Mouse (Mus musculus): ENCODE data around the gene Pml. TPM values are rescaled to one million over a fixed set of nuclear protein-coding genes. Genes with fewer than 3 reads are reported as not detected.
"Not testable (repeated sequence)": the region's sequence is repeated elsewhere in the genome, so short reads cannot be mapped to it uniquely, and the experiment has no call there.

The Pml gene
- polyA plus RNA-seq, 1 experiment from 2014 or later, result 28.3 TPM

- no peak for ATAC-seq (replicated peaks; ENCODE audit: low FRiP score)
- DNase-seq (ENCODE audit: low spot score), result no peak
- Histone ChIP-seq H3K27me3 (replicated peaks; ENCODE audit: control insufficient read depth, insufficient read depth, low read length) (no peaks in the 10 kb centered on the region), H3K36me3 (ENCODE audit: control insufficient read depth, insufficient read depth, low read length) (no peaks in the 10 kb centered on the region), H3K4me2 (peak overlapping the region; percentile 7; the same call in 1 of the 2 replicates), H3K4me3 (ENCODE audit: low read depth, low read length) (no peak overlapping the region), H3K27ac (ENCODE audit: low read depth, low read length) (0 out of 2 replicates have a peak overlapping the region, but pooled peaks have one; percentile 7), H3K9ac (ENCODE audit: low read depth, low read length) (no peak overlapping the region), H3K4me1 (replicated peaks; ENCODE audit: control insufficient read depth, insufficient read depth, low read length) (peaks cover 12% of the 10 kb centered on the region), H3K9me3 (ENCODE audit: control insufficient read depth, low read length) (no peaks in the 10 kb centered on the region)
- 60% methylated on average over 3 of the region's 3 CpGs for WGBS
Observed at GRCm38 (mm10) chr9:58274626-58275025, 25.0 kb upstream of the Pml start.

- Histone ChIP-seq H3K27me3 (replicated peaks; ENCODE audit: control insufficient read depth, insufficient read depth, low read length) (no peaks in the 10 kb centered on the region), H3K4me3 (ENCODE audit: low read depth, low read length) (no peak overlapping the region), H3K9me3 (ENCODE audit: control insufficient read depth, low read length) (no peaks in the 10 kb centered on the region), H3K4me2 (no peak overlapping the region), H3K27ac (ENCODE audit: low read depth, low read length) (no peak overlapping the region), H3K36me3 (ENCODE audit: control insufficient read depth, insufficient read depth, low read length) (no peaks in the 10 kb centered on the region), H3K9ac (ENCODE audit: low read depth, low read length) (no peak overlapping the region), H3K4me1 (replicated peaks; ENCODE audit: control insufficient read depth, insufficient read depth, low read length) (peaks cover 12% of the 10 kb centered on the region)
- DNase-seq (ENCODE audit: low spot score) (no peak), ATAC-seq (replicated peaks; ENCODE audit: low FRiP score) (no peak)
- 86% methylated on average over 7 of the region's 7 CpGs for WGBS
Observed at GRCm38 (mm10) chr9:58274101-58274604, 24.6 kb upstream of the Pml start.

GRCm38 (mm10) chr9:58272855-58273254 is 23.3 kb upstream of the Pml start:
- no peak overlapping the region for H3K9ac ChIP-seq (ENCODE audit: low read depth, low read length)
- no peak overlapping the region for H3K4me2 ChIP-seq
- H3K4me3 ChIP-seq (ENCODE audit: low read depth, low read length), result no peak overlapping the region
- H3K36me3 ChIP-seq (ENCODE audit: control insufficient read depth, insufficient read depth, low read length), result no peaks in the 10 kb centered on the region
- no peaks in the 10 kb centered on the region for H3K9me3 ChIP-seq (ENCODE audit: control insufficient read depth, low read length)
- no peak overlapping the region for H3K27ac ChIP-seq (ENCODE audit: low read depth, low read length)
- ATAC-seq (replicated peaks; ENCODE audit: low FRiP score) (no peak), DNase-seq (ENCODE audit: low spot score) (no peak)
- H3K4me1 ChIP-seq (replicated peaks; ENCODE audit: control insufficient read depth, insufficient read depth, low read length), result peaks cover 12% of the 10 kb centered on the region
- no peaks in the 10 kb centered on the region for H3K27me3 ChIP-seq (replicated peaks; ENCODE audit: control insufficient read depth, insufficient read depth, low read length)
- WGBS, result 73% methylated on average over 9 of the region's 9 CpGs

- Histone ChIP-seq H3K4me3 (ENCODE audit: low read depth, low read length) (no peak overlapping the region), H3K27ac (ENCODE audit: low read depth, low read length) (no peak overlapping the region), H3K27me3 (replicated peaks; ENCODE audit: control insufficient read depth, insufficient read depth, low read length) (no peaks in the 10 kb centered on the region), H3K36me3 (ENCODE audit: control insufficient read depth, insufficient read depth, low read length) (no peaks in the 10 kb centered on the region), H3K4me1 (replicated peaks; ENCODE audit: control insufficient read depth, insufficient read depth, low read length) (peaks cover 12% of the 10 kb centered on the region), H3K4me2 (no peak overlapping the region), H3K9me3 (ENCODE audit: control insufficient read depth, low read length) (no peaks in the 10 kb centered on the region), H3K9ac (ENCODE audit: low read depth, low read length) (no peak overlapping the region)
- no peak for DNase-seq (ENCODE audit: low spot score)
- WGBS, result 66% methylated on average over 2 of the region's 2 CpGs
- no peak for ATAC-seq (replicated peaks; ENCODE audit: low FRiP score)
Observed at GRCm38 (mm10) chr9:58272068-58272541, 22.5 kb upstream of the Pml start.

- not testable (repeated sequence) for ATAC-seq (replicated peaks; ENCODE audit: low FRiP score); H3K4me2 ChIP-seq; H3K9ac ChIP-seq (ENCODE audit: low read depth, low read length); H3K9me3 ChIP-seq (ENCODE audit: control insufficient read depth, low read length); H3K4me3 ChIP-seq (ENCODE audit: low read depth, low read length); H3K36me3 ChIP-seq (ENCODE audit: control insufficient read depth, insufficient read depth, low read length); DNase-seq (ENCODE audit: low spot score); H3K27me3 ChIP-seq (replicated peaks; ENCODE audit: control insufficient read depth, insufficient read depth, low read length); H3K27ac ChIP-seq (ENCODE audit: low read depth, low read length)
- H3K4me1 ChIP-seq (replicated peaks; ENCODE audit: control insufficient read depth, insufficient read depth, low read length), result peaks cover 18% of the 10 kb centered on the region
- 90% methylated on average over 9 of the region's 9 CpGs for WGBS
Observed at GRCm38 (mm10) chr9:58271551-58271950, 22.0 kb upstream of the Pml start.

- Histone ChIP-seq H3K27me3 (replicated peaks; ENCODE audit: control insufficient read depth, insufficient read depth, low read length) (no peaks in the 10 kb centered on the region), H3K4me3 (ENCODE audit: low read depth, low read length) (no peak overlapping the region), H3K36me3 (ENCODE audit: control insufficient read depth, insufficient read depth, low read length) (no peaks in the 10 kb centered on the region), H3K4me2 (no peak overlapping the region), H3K9ac (ENCODE audit: low read depth, low read length) (no peak overlapping the region), H3K27ac (ENCODE audit: low read depth, low read length) (no peak overlapping the region), H3K4me1 (replicated peaks; ENCODE audit: control insufficient read depth, insufficient read depth, low read length) (peaks cover 22% of the 10 kb centered on the region), H3K9me3 (ENCODE audit: control insufficient read depth, low read length) (no peaks in the 10 kb centered on the region)
- WGBS, result 71% methylated on average over 3 of the region's 3 CpGs
- ATAC-seq (replicated peaks; ENCODE audit: low FRiP score) (no peak), DNase-seq (ENCODE audit: low spot score) (no peak)
Observed at GRCm38 (mm10) chr9:58271109-58271508, 21.5 kb upstream of the Pml start.

- H3K27me3 ChIP-seq (replicated peaks; ENCODE audit: control insufficient read depth, insufficient read depth, low read length), result no peaks in the 10 kb centered on the region
- peaks cover 19% of the 10 kb centered on the region for H3K4me1 ChIP-seq (replicated peaks; ENCODE audit: control insufficient read depth, insufficient read depth, low read length)
- H3K9me3 ChIP-seq (ENCODE audit: control insufficient read depth, low read length), result no peaks in the 10 kb centered on the region
- 64% methylated on average over 3 of the region's 3 CpGs for WGBS
- ATAC-seq (replicated peaks; ENCODE audit: low FRiP score) (no peak), DNase-seq (ENCODE audit: low spot score) (no peak)
- H3K36me3 ChIP-seq (ENCODE audit: control insufficient read depth, insufficient read depth, low read length), result no peaks in the 10 kb centered on the region
- no peak overlapping the region for H3K9ac ChIP-seq (ENCODE audit: low read depth, low read length)
- no peak overlapping the region for H3K4me2 ChIP-seq
- no peak overlapping the region for H3K27ac ChIP-seq (ENCODE audit: low read depth, low read length)
- H3K4me3 ChIP-seq (ENCODE audit: low read depth, low read length), result no peak overlapping the region
Observed at GRCm38 (mm10) chr9:58270081-58270480, 20.5 kb upstream of the Pml start.

- H3K36me3 ChIP-seq (ENCODE audit: control insufficient read depth, insufficient read depth, low read length), result no peaks in the 10 kb centered on the region
- no peak overlapping the region for H3K27ac ChIP-seq (ENCODE audit: low read depth, low read length)
- peak; percentile 53 for DNase-seq (ENCODE audit: low spot score)
- H3K4me2 ChIP-seq, result no peak overlapping the region
- 46% methylated on average over 12 of the region's 12 CpGs for WGBS
- no peaks in the 10 kb centered on the region for H3K27me3 ChIP-seq (replicated peaks; ENCODE audit: control insufficient read depth, insufficient read depth, low read length)
- no peaks in the 10 kb centered on the region for H3K9me3 ChIP-seq (ENCODE audit: control insufficient read depth, low read length)
- H3K4me3 ChIP-seq (ENCODE audit: low read depth, low read length), result no peak overlapping the region
- H3K9ac ChIP-seq (ENCODE audit: low read depth, low read length), result no peak overlapping the region
- no peak for ATAC-seq (replicated peaks; ENCODE audit: low FRiP score)
- H3K4me1 ChIP-seq (replicated peaks; ENCODE audit: control insufficient read depth, insufficient read depth, low read length), result peaks cover 16% of the 10 kb centered on the region
Observed at GRCm38 (mm10) chr9:58268384-58269313, 19.1 kb upstream of the Pml start.

All from liver, embryonic 11.5 days (tissue).